Mouse (Mus musculus): ENCODE results near the gene Lrrtm4.

DNA sequence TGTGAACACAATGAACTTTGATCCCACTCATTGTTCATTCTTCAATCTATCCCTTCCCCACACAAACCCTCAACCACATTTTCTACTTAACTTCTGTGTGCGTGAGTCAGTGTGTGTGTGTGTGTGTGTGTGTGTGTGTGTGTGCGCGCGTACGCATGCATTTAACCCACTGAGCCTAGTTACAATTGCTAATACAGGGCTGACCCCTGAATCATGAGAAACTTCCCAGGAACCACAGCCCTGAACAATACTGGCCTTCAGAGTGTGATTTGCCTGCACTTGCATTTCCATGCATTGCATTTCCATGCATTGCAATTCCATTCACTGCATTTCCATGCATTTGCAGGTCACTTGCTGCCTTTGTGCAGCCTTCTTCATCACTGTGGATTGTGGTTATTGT lies 701.8 kb downstream of the Lrrtm4 start:
- no peak for TF ChIP-seq CTCF (IDR thresholded peaks at IDR 0.05; ENCODE audit: low read depth)
- TF ChIP-seq EP300 (IDR thresholded peaks at IDR 0.05; ENCODE audit: low read depth): no peak

Measured in heart, postnatal 0 days (tissue).